Mouse (Mus musculus) frontal cortex, adult 2 months (tissue): ENCODE data around the gene Izumo4. TPM values are rescaled to one million over a fixed set of nuclear protein-coding genes. Genes with fewer than 3 reads are reported as not detected.
A peak's percentile ranks its signal among the peaks of the same experiment; 100 is the strongest.

Experiments
- DNase-seq, 2 experiments: peaks; one replicate each; pipeline ENCODE4 v3.0.0; 2022; ENCODE audit warnings: low spot score in 1 of 2; ENCODE audit errors: extremely low spot score in 1 of 2
- polyA plus RNA-seq: library from polyadenylated mRNA; depleted of rRNA; stranded (reverse); fragments of >200 nt; gene quantifications from 2 replicates; pipeline ENCODE4 v1.2.3, GENCODE M21; 2012

The Izumo4 gene
- polyA plus RNA-seq, 1 experiment = 108 TPM

DNA sequence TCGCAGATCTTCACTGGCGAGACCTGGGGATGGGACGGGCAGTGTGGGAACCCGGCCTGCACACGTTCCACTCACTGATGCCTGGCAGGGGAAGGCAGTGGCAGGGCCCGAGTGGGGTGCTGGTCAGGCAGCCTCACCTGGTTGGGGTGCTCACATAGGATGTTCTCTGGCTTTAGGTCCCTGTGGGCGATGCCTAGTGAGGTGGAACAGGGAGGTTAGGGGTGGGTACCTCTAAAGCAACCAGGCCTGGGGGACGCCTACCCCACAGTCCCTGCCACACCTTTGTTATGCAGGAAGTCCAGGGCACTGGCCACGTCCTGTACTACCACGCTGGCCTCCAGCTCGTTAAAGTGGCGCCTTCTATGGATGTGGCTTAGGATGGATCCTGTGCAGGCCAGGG, 33.0 kb upstream of the Izumo4 start:
- DNase-seq = no peak

DNA sequence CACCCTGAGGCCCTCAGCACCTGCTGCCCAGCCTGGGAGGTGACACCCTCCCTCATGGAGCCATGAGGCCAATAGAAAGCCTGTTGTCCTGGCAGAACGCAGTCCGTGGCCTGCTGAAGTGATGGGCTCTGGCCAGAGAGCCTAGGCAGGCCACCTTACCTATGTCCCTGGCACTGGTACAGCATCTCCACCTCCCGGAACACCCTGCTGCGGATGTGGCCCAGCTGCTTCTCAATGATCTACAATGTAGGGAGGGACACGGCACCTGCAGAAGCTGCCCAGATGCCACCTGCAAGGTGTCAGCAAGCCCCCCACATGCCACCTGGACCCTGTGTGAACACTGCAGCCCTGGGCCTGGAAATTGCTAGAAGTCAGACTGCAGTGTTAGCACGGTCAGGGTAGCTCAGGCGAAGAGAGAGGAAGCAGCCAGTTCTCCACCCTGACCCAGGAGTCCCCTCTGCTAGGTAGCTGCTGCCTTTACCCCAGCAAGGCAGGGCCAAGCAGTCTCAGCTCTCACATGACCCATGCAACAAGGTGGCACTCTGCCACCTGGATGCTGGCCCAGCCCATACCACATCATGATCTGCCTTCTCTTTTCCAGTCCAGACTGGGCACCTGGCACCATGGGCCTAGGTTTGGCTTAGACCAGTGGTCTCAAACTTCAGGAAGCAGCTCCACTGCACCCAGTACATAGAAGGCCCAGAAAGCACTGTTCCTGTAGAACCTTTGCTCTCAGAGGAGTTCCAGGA, 32.1 kb upstream of the Izumo4 start:
- DNase-seq = no peak

DNA sequence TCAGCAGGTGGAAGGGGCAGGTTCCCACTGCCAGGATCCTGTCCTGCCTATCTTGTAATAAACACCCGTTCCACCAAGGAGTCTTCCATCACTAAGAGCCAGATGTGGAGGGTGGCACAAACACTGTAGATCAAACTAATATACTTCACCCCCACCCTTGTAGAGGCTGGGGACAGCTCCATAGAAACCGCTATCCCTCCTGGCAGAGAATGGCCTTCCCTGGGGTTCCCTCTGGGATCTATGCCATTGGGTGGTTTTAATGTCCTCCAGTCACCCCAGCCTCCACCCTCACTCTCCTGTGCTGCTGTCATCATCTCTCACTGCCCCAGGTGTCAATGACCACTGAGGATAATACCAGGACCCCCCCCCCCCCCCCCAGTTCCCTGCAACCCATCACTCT, 31.5 kb upstream of the Izumo4 start:
- no peak for DNase-seq

DNA sequence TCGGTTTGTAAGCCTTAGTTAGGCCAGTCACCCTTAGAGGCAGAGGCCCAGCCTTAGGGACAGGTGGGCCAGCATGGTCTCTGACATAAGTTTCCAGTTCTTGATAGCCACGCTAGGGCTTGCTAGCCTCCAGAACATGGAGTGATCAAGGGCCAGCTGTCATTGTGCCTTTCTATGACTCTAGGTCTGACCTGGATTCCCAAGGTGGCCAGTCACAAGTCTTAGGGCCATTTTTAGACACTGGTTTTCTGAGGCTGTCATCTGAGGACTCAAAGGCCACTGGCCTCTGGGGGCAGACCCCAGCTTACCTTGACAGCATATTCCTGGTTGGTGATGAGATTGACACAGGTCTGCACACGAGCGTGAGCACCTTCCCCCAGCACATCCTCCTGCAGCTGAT, 30.7 kb upstream of the Izumo4 start:
- no peak for DNase-seq

DNA sequence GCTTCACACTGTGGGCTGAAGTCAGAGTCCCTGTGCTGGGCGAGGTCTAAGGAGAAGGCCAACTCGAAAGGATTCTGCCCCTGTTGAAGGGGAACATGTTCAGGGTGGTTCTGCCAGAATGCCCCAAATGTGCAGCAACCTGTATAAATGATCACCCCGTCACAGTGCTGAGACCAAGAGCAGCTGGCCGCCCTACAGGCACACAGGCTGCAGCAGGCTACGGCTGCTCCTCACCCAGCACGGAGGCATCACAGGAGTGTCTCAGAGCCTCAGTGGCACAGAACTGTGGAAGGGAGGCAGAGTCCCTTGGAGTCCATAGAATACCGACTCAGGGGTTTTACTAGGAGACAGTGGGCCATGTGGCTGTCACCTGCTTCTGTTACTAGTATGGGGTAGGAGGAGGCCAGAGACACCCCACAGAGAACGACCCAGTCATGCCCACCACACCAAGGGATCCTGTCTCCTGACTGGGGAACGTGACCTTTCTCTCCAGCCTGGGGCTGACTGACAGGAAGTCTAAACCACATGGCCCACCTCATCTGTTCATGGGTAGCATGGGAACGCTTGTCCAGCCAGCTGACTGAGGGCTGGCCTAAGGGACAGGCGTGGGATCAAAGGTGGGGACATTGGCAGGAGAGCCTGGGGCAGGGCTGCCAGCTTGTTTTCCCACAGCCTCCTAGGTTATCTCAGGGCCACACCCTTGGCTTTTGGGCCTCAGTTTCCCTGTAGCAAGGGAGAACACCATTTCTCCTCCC, 29.9 kb upstream of the Izumo4 start:
- no peak for DNase-seq

DNA sequence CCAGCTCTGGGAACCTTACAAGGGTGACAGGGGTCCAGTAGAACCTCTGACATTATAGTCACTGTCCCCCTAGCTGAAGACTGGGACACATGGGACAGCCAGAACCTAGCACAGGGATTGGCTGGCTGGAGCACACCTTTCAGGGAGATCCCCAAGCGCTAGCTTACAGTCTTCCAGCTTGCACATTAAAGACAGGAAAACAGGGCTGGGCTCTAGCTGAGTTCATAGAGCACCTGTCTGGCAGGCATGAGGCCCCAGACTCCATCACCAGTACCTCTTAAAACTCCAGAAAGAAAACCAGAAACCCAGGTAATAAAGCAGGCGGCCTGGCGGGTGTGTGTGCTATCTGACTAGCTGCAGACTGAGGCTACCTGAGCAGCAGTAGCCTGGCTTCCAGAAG, 28.3 kb upstream of the Izumo4 start:
- DNase-seq = no peak

DNA sequence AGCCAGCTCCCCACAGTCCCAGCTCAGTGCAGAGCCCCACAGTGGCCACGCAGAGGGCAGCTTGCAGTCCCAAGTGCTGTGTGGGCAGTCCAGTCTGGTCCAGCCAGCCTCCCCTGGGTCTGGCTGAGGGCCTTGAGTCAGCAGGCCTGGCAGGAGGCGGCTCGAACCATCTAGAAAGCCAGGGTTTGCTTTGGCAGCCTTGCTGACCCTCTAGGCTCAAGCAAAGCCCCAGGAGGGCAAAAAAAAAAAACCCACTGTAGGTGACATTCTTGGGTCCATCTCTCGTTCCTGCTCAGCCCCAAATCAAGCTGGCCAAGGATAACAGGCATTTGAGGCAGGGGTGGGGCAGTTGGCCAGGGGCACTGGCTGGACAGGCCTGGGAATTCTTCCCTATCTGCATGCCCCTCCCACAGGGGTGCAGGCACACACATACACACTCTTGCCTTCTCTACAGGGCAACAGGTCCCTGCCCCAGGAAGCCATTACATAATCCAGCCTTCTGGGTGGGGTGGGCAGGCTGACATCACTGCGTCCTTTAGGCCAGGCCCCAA, 27.7 kb upstream of the Izumo4 start:
- DNase-seq = no peak

DNA sequence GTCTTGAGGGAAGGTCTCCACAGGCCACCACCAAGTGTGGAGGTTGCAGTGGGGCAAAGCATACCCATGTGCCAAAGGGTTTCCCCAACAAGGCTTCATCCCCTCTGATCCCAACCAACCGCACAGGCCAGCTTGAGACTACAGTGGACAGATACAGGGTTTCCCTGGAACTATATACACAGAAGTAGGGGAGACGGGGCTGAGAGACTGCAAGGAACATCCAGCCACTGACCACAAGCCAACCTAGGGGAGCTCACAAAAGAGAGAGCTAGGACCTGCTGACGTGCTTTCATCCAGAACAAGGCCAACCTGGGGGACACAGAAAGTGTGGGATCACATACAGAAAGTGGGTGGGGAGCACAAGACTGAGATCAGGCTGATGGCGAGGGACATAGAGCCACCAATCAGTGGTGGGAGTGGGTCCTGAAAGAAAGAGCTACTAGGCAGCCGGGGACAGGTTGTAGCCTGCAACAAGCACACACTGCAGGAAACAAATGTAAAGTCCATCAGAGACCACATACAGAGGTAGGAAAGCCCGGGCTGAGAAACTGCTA, 27.1 kb upstream of the Izumo4 start:
- DNase-seq = no peak

DNA sequence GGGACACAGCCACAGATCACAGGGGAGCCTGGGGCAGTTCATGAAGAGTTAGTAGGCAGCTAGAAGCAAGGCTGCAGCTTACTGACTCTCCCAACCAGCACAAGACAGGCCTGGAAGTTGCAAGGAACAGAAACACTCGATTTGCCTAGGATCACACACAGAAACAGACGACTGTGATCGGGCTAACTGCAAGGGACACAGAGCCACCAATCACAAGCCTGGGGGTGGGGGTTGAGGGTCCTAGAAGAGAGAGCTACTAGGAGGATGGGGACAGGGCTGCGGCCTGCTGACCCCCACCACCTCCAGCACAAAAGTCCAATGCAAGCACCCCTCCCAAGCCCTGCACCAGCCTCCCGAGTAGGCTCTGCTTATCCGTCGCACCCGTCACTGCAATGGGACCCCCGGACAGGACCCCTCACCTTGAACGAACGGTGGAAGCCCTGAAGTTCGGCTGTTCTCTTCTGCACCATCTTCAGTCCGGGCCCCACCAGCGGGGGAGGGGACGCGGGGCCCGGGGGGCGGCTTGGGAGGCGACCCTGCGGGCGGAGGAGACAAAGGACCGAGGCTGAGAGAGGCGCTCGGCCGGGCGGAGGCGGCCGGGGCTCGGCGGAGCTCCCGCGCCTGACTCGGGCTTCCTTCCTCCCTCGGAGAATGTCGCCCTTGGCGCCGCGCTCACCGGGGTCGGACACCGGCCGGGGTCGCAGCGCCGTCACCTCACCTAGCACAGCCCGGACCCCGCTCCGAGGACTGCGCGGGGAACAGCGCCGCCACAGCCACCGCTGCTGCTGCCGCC, 26.4 kb upstream of the Izumo4 start:
- no peak for DNase-seq

DNA sequence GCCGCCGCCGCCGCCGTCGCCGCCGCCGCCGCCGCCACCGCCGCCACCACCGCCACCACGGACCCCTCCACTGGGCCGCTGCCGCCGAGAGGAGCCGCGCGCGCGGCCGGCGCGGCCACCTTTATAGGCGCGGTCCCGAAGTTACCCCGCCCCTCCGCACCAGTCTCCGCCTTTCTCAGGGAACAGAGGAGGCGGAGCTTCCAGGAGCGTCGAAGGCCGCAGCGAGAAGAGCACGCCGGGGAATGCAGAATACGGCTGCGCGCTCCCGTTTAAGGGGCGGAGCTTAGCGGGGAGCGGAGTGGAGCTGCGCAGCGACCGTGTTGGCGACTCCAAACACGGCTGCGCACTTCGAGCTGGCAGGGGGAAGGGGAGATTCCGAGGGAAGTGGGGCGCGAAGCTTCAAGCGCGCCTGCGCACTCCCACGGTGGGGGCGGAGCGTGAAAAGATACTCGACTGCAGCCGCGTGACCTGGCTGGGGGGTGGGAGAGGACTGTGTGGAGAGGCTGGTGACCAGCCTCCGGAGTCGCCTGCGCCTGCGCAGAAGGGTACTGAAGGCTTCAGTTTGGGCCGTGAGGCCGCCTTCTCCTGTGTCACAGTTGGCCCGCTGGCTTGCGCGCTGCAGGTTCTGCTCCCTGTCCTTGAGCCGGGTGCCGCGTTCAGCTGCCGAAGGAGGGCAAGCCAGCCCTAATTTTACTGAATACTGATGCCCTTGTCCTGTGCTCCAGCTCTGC, 25.6 kb upstream of the Izumo4 start:
- DNase-seq = peak; percentile 99

DNA sequence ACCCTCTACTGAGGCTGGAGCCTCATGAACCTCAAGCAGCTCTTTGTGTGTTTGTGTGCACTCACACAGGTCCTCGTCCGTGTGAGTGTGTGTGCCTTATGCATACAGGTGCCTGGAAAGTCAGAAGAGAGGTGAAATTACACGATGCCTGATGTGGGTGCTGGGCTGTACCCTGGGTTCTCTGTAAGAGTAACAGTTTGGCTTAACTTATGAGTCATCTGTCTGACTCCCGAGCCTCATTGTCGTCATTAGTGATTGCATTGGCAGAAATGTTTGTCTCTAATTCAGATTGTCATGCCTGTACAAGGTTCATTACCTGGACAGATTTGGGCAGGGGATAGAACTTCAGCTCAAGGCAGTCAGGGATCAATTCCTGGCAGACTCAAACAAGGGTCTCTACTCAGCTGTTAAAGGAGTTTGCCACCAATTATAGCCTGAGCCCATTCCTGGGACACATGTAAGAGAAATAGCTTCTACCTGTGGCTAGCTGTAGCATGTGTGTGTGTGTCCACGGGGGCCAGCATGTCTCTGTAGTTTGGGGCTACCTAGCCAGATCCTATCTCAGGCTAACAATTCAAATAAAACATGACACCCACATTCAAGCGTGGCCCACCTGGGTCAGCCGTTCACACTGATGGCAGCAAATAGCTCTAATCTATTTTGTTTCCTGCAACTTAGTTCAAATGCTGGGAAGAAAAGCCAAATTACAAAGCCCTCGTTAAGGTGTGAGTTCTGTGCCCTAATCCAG, 24.7 kb upstream of the Izumo4 start:
- DNase-seq = no peak

DNA sequence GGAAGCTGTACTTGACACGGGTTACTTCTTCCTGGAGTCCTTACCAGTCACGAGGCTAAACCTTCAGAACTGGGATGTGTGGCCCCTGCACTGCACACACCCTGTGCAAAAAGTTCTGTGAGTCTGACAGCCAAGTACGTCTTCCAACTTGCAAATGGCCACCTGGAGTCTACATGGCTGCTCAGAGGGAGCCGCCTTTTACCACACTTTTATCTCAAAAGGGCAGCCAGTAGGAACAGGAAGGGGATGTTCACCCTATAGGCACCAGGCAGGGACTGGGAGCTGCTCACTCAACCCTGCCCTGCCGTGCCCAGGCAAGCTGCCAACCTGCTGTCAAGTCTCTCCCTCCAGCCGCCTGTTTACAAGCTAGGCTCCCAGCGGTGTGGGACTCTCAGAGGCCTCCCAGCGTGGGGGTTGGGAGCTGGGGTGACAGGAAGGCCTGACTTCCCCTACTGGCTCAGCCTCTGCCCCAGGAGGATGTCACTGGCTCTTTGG, 24.0 kb upstream of the Izumo4 start, which contains the start of gene Mknk2:
Mknk2 (minus strand) TSS at position 171 of the 495 bp plus-strand sequence.
- DNase-seq = peak; percentile 78 to 81

DNA sequence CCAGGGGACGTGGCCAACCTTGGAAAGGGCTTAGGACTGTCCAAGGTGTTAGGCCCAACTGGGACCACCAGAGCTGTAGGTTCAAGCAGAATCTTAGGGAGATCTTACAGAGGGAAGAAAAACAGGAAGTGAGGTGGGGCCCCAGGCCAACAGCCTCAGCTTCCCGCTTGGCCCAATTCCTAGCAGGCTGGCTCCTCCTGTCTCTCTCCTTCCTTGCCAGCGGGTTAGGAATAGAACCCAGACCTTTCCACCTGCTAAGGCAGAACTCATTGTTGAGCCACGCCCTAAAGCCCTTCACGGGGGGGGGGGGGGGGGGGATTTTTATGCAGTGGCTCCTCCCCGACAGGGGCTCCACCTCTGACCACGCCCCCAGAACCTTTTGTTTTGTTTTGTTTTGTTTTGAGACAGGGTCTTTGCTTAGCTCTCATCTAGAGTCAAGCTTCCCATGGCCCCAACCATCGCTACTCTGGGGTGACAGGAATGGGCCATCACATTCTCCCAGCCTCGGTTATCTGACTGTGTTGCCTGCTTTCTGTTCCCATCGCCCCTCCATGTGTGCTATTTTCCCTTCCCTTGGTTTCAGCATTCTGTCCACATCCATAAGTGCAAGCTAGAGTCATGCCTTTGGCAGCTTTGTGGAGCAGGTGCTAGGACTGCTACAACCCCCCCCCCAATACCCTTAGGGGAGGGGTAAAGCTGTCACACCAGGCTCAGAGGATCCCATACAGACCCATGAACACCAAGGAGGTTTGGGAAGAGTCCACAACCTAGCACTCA, 23.2 kb upstream of the Izumo4 start:
- DNase-seq = no peak

DNA sequence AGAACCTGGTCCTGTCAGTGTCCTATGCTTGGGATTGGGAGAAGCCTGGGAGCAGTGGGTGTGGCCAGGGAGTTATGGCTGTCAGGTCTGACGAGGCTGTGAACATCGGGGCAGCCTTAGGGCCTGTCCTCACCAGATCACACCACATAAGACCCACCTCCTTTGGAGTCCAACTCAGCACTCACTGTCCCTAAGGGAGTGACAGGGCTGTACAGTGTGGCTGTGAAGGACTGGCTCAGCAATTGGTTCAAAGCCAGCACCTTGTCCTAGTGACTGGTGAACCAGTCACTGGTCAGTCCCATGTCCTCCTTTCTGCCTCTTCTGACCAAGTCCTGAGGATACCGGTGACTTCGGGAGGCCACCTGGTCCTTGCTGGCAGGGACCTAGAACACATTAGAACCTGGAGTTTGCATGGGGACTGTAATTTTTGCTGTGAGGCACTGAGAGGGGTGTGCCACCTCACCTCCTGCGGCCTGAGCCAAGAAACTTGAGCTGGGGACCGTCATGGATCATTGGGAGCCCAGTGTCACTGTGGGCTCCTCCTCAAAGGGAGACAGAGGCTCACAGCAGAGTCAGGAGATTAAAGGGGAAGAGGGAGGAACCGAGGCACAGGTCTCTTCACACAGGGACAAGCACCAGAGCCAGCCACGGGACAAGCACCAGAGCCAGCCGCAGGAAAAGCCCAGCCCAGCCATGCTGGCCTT, 22.3 kb upstream of the Izumo4 start:
- DNase-seq = no peak

DNA sequence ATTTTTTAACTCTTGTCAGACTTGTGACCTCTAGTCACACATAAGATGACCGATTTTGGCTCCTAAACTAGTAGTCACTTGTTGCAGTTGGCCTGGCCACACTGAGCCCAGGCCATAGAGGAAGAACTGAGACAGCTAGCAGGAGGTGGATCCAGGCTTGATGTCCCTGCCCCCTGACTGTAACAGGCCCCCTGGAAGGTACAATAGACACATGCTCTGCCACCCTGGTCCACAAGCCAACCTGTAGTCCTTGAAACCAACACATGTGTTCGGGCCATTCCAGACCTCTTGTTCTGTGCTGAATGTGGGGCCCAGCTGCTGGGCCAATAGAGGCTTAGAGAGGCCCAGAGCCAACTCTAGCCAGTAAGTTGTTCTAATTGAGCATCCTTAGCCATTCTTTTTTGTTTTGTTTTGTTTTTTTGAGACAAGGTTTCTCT, 21.7 kb upstream of the Izumo4 start:
- no peak for DNase-seq

DNA sequence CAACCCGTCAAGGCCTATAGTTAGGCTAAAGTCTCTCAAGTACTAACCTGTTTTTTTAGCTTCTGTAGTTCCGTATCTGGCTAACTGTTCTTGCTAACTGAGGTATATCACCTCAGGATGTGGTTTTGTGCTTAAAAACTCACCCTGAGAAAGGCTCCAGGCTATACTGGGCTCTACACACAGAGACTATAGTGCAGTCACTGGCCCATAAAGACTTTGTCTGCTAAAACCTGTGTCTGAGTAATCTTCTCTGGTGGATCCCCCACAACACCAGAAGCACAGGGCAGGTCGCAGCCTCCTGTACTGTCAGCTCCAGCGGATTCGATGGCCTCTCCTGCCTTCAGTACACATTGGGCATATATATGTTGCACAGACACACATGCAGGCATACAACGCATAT, 20.0 kb upstream of the Izumo4 start:
- DNase-seq = no peak

DNA sequence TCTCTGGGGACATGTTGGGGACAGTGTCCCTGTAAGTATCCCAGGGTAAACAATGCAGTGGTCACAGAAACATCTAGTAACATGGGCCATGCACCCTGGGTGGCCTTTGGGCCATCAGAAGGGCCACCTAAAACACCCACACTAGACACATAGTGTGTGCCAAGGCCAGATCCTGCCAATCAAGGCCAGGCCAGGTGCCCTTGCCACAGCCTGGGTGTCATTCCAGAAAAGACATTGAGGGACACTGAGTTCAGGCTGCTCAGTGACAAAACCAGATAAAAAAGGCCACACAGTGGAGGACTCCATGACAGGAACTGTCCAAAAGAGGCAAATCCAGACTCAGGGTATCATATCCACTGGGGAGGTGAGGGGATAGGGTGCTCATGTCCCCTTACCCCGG, 18.3 kb upstream of the Izumo4 start:
- no peak for DNase-seq

DNA sequence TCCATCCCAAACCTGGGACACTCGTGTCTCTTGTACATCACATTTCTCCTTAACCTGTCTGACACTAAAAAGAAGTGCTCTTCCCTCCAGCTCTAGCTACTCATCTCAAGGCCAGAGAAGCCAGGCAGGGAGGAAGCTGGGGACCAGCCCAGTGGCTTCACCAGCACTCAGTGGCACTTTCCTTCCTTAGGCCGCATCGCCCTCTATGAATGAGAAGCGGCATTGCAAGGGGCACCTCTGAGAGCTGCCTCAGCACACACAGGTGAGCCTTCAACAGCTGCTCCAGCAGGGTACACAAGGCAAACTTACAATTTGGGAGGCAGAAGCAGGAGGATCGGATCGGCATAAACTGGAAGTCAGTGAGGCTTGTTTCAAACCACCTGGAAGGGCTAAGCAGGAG, 17.8 kb upstream of the Izumo4 start:
- peak in 1 of 2 experiments; percentile 71 for DNase-seq
